Mouse (Mus musculus) brain, adult 2 months (tissue): ENCODE results near the gene Atp6v1c2.

Experiments used
- DNase-seq: peaks from one replicate; pipeline ENCODE4 v3.0.0; 2011; ENCODE audit warnings: low read depth, low spot score

The Atp6v1c2 gene

GRCm38 (mm10) chr12:17258431-17258830, 70.7 kb downstream of the Atp6v1c2 start:
- no peak for DNase-seq

GRCm38 (mm10) chr12:17256905-17257304, 72.3 kb downstream of the Atp6v1c2 start:
- DNase-seq, result peak; percentile 80

- no peak for DNase-seq
Measured at GRCm38 (mm10) chr12:17255602-17256001, 73.6 kb downstream of the Atp6v1c2 start.

GRCm38 (mm10) chr12:17253069-17253468, 76.1 kb downstream of the Atp6v1c2 start:
- peak; percentile 87 for DNase-seq

GRCm38 (mm10) chr12:17250962-17251361, 78.2 kb downstream of the Atp6v1c2 start:
- no peak for DNase-seq

- DNase-seq, result no peak
Measured at GRCm38 (mm10) chr12:17242041-17242440, 87.1 kb downstream of the Atp6v1c2 start.

- peak; percentile 85 for DNase-seq
Measured at GRCm38 (mm10) chr12:17241614-17242013, 87.5 kb downstream of the Atp6v1c2 start.

GRCm38 (mm10) chr12:17241016-17241415, 88.1 kb downstream of the Atp6v1c2 start:
- DNase-seq, result no peak

- DNase-seq, result no peak
Measured at GRCm38 (mm10) chr12:17239428-17239688, 89.8 kb downstream of the Atp6v1c2 start.

- peak; percentile 58 for DNase-seq
Measured at GRCm38 (mm10) chr12:17238588-17239427, 90.4 kb downstream of the Atp6v1c2 start.

- DNase-seq, result no peak
Measured at GRCm38 (mm10) chr12:17235535-17236313, 93.4 kb downstream of the Atp6v1c2 start.
